Mouse (Mus musculus): ENCODE data around the gene Sema6d. TPM values are rescaled to one million over a fixed set of nuclear protein-coding genes. Genes with fewer than 3 reads are reported as not detected.

The Sema6d gene
- total and polyA plus RNA-seq, 3 experiments: 13.8 to 16.4 (median 14.0) TPM

DNA sequence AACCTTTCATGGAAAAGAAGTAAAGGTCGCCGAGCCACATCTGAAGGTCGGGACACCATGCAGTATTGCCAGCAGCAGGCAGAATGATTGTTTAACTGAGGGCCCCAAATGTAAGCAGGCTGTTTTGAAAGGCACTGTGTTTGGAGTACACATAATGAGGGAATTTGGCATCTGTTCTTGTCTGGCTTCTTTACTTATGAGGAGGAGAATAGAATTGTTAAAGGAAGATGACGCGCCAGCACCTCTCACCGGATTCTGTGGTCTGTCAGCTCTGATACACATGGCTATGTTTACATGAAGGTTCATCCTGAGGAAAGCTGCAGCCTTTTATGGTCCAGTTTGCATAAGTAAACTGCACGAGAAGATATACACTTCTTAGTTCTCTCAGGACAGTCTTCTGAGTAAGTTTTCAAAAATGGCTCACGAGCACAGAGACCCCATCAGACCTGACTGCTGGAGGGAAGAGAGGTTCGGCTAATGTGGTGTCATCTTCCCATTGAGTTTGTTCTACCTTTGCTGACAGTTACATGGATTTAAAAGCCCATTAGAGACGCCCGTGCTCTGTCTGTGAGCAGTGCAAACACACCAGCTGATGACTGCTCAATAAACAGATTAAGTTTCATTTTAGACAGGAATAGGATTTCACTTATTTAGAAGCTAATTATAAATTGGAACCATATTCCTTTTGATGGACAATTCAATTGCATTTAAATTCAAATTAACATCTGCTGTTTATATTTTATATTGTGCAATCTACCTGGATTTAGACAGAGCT is 28.9 kb downstream of the Sema6d start:
- Histone ChIP-seq H3K4me3 (no peak overlapping the region), H3K79me2 (replicated peaks; ENCODE audit: control insufficient read depth, insufficient read depth, low read length) (no peaks in the 10 kb centered on the region), H3K27me3 (ENCODE audit: control insufficient read depth, insufficient read depth, low read length) (no peaks in the 10 kb centered on the region), H3K9ac (ENCODE audit: low read depth, low read length) (no peak overlapping the region), H3K36me3 (ENCODE audit: control insufficient read depth, insufficient read depth, low read length) (no peaks in the 10 kb centered on the region), H3K4me1 (ENCODE audit: control insufficient read depth, insufficient read depth, low read length) (no peaks in the 10 kb centered on the region), H3K27ac (no peak overlapping the region)
- WGBS: 86% methylated on average over 11 of the region's 11 CpGs
- no peak for DNase-seq
- TF ChIP-seq CTCF (IDR thresholded peaks at IDR 0.05): no peak
- TF ChIP-seq POLR2A (IDR thresholded peaks at IDR 0.05; ENCODE audit: insufficient read depth, low read depth, low read length): no peak
- TF ChIP-seq EP300 (IDR thresholded peaks at IDR 0.05; ENCODE audit: insufficient read depth, low read depth, low read length): no peak
- intact Hi-C loops (cut with DNase I): no loop called here

- Histone ChIP-seq H3K27ac (no peak overlapping the region), H3K27me3 (ENCODE audit: control insufficient read depth, insufficient read depth, low read length) (no peaks in the 10 kb centered on the region), H3K36me3 (ENCODE audit: control insufficient read depth, insufficient read depth, low read length) (no peaks in the 10 kb centered on the region), H3K4me3 (no peak overlapping the region), H3K9ac (ENCODE audit: low read depth, low read length) (no peak overlapping the region), H3K79me2 (replicated peaks; ENCODE audit: control insufficient read depth, insufficient read depth, low read length) (no peaks in the 10 kb centered on the region), H3K4me1 (ENCODE audit: control insufficient read depth, insufficient read depth, low read length) (no peaks in the 10 kb centered on the region)
- intact Hi-C loops (cut with DNase I): no loop called here
- TF ChIP-seq POLR2A (IDR thresholded peaks at IDR 0.05; ENCODE audit: insufficient read depth, low read depth, low read length) (no peak), CTCF (IDR thresholded peaks at IDR 0.05) (no peak), EP300 (IDR thresholded peaks at IDR 0.05; ENCODE audit: insufficient read depth, low read depth, low read length) (no peak)
- no peak for DNase-seq
- 24% methylated on average over 1 of the region's 1 CpGs for WGBS
These were observed 30.6 kb downstream of the Sema6d start for GRCm38 (mm10) chr2:124120355-124120754.

DNA sequence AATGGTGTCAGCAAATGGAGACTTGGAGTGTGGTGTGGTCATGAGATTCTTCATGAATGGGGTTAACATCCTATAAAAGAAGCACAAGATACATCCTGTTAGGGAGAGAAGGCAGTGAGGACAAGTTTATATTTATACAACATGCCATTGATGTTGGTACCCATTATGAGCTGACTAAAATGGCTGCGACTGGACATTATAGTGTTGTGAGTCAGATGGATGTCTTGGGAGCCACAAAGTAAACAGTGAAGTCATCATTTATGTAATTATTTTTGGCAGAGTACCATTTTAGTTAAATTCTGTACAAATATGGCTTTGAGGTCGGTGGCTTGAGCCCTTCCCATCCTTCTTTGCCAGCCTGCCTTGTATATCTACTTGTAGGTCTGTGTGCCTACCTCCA is 31.8 kb downstream of the Sema6d start:
- Histone ChIP-seq H3K4me3 (no peak overlapping the region), H3K27ac (no peak overlapping the region), H3K36me3 (ENCODE audit: control insufficient read depth, insufficient read depth, low read length) (no peaks in the 10 kb centered on the region), H3K27me3 (ENCODE audit: control insufficient read depth, insufficient read depth, low read length) (no peaks in the 10 kb centered on the region), H3K4me1 (ENCODE audit: control insufficient read depth, insufficient read depth, low read length) (no peaks in the 10 kb centered on the region), H3K9ac (ENCODE audit: low read depth, low read length) (no peak overlapping the region), H3K79me2 (replicated peaks; ENCODE audit: control insufficient read depth, insufficient read depth, low read length) (no peaks in the 10 kb centered on the region)
- no peak for TF ChIP-seq EP300 (IDR thresholded peaks at IDR 0.05; ENCODE audit: insufficient read depth, low read depth, low read length)
- TF ChIP-seq POLR2A (IDR thresholded peaks at IDR 0.05; ENCODE audit: insufficient read depth, low read depth, low read length): no peak
- no peak for TF ChIP-seq CTCF (IDR thresholded peaks at IDR 0.05)
- 76% methylated on average over 2 of the region's 2 CpGs for WGBS
- intact Hi-C loops (cut with DNase I): no loop called here
- DNase-seq: no peak

- TF ChIP-seq CTCF (IDR thresholded peaks at IDR 0.05) (no peak), POLR2A (IDR thresholded peaks at IDR 0.05; ENCODE audit: insufficient read depth, low read depth, low read length) (no peak), EP300 (IDR thresholded peaks at IDR 0.05; ENCODE audit: insufficient read depth, low read depth, low read length) (no peak)
- Histone ChIP-seq H3K9ac (ENCODE audit: low read depth, low read length) (no peak overlapping the region), H3K27ac (no peak overlapping the region), H3K4me3 (no peak overlapping the region), H3K4me1 (ENCODE audit: control insufficient read depth, insufficient read depth, low read length) (no peaks in the 10 kb centered on the region), H3K27me3 (ENCODE audit: control insufficient read depth, insufficient read depth, low read length) (no peaks in the 10 kb centered on the region), H3K36me3 (ENCODE audit: control insufficient read depth, insufficient read depth, low read length) (no peaks in the 10 kb centered on the region), H3K79me2 (replicated peaks; ENCODE audit: control insufficient read depth, insufficient read depth, low read length) (no peaks in the 10 kb centered on the region)
- no peak for DNase-seq
- 73% methylated on average over 7 of the region's 7 CpGs for WGBS
- intact Hi-C loops (cut with DNase I): no loop called here
These were observed 35.7 kb downstream of the Sema6d start for GRCm38 (mm10) chr2:124125504-124125903.

DNA sequence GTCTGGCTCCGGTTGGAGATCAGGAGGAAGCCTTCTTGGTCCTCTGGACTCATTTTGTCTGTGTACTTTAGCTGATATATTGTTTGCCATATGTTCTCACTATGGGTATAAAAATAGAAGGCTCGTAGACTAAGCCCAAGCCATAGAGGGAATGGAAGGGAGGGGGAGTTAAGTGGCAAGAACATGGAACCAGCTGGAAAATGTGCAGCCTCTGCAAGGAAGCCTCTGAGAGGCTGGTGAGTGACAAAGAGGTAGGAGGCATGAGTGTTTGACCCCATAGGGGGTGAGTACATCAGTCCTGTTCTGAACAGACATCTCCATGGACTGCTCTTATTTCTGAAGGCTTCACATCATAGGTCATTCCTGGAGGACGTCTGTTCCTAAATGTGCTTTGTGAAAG is 37.1 kb downstream of the Sema6d start:
- Histone ChIP-seq H3K79me2 (replicated peaks; ENCODE audit: control insufficient read depth, insufficient read depth, low read length) (no peaks in the 10 kb centered on the region), H3K4me3 (no peak overlapping the region), H3K36me3 (ENCODE audit: control insufficient read depth, insufficient read depth, low read length) (no peaks in the 10 kb centered on the region), H3K4me1 (ENCODE audit: control insufficient read depth, insufficient read depth, low read length) (no peaks in the 10 kb centered on the region), H3K27me3 (ENCODE audit: control insufficient read depth, insufficient read depth, low read length) (no peaks in the 10 kb centered on the region), H3K9ac (ENCODE audit: low read depth, low read length) (no peak overlapping the region), H3K27ac (no peak overlapping the region)
- intact Hi-C loops (cut with DNase I): no loop called here
- 50% methylated on average over 3 of the region's 3 CpGs for WGBS
- TF ChIP-seq POLR2A (IDR thresholded peaks at IDR 0.05; ENCODE audit: insufficient read depth, low read depth, low read length): no peak
- no peak for TF ChIP-seq EP300 (IDR thresholded peaks at IDR 0.05; ENCODE audit: insufficient read depth, low read depth, low read length)
- no peak for TF ChIP-seq CTCF (IDR thresholded peaks at IDR 0.05)
- DNase-seq: no peak

GRCm38 (mm10) chr2:124130876-124131275 is 41.1 kb downstream of the Sema6d start:
- intact Hi-C loops (cut with DNase I): no loop called here
- DNase-seq: no peak
- Histone ChIP-seq H3K4me3 (no peak overlapping the region), H3K4me1 (ENCODE audit: control insufficient read depth, insufficient read depth, low read length) (no peaks in the 10 kb centered on the region), H3K27me3 (ENCODE audit: control insufficient read depth, insufficient read depth, low read length) (no peaks in the 10 kb centered on the region), H3K27ac (no peak overlapping the region), H3K79me2 (replicated peaks; ENCODE audit: control insufficient read depth, insufficient read depth, low read length) (no peaks in the 10 kb centered on the region), H3K9ac (ENCODE audit: low read depth, low read length) (no peak overlapping the region), H3K36me3 (ENCODE audit: control insufficient read depth, insufficient read depth, low read length) (no peaks in the 10 kb centered on the region)
- 61% methylated on average over 2 of the region's 2 CpGs for WGBS
- TF ChIP-seq POLR2A (IDR thresholded peaks at IDR 0.05; ENCODE audit: insufficient read depth, low read depth, low read length) (no peak), CTCF (IDR thresholded peaks at IDR 0.05) (no peak), EP300 (IDR thresholded peaks at IDR 0.05; ENCODE audit: insufficient read depth, low read depth, low read length) (no peak)
